Mouse (Mus musculus): ENCODE data around the gene Pola2.

Pola2 gene

DNA sequence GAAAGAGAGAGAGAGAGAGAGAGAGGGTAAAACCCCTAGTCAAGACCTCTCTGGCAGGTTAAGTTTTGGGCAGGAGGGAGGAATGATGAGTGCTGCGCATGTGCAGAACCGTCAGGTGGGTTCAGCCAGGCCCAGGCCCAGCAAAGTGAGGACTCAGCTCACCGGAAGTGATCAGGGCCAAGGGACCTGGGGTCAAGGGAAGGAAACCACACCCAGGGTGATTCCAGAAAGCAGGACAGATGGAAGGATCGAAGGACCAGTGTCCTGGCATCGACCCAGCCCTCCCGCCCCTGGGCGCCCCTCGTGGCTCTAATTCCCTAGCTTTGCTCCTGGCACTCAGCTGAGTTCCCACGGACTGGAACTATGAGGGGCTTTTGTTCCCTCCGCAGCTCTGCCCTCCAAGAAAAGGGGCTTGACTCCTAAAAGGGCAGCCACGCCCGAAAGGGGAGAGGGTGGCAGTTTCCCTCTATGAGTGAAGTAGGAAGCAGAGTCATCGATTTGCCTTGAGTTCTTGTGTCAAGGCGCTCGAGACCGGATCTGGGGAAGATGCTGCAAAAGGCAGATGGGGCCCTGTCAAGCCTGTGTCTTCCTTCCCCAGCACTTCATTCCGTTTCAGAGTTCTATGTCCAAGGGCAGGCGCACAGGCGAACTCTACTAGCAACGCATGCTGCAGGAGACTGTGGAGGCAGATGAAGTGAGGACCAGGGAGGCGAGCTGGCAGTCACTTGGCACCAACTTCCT is 26.7 kb downstream of the Pola2 start:
- no peak for DNase-seq (ENCODE audit: low read depth, low spot score)

DNA sequence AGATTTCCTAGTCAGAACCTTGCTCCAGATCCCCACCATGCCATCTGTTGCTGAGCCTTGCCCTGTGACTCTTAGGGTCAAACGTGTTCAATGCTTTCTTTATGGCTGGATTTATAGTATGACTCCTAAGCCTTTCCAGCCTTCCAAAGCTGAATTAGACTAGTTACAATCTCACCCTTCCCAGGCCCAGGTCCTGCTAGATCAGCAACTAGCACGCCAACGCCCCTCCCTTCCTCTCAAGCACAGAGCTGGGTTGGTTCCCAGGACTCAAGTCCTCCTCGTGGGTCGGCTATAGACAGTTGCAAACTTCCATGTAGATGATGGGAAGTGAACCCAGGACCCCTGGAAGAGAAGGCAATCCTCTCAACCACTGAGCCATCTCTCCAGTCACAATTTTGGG is 28.3 kb downstream of the Pola2 start:
- DNase-seq (ENCODE audit: low read depth, low spot score): no peak

- no peak for DNase-seq (ENCODE audit: low read depth, low spot score)
Measured at GRCm38 (mm10) chr19:5935266-5935665, 28.7 kb downstream of the Pola2 start.

DNA sequence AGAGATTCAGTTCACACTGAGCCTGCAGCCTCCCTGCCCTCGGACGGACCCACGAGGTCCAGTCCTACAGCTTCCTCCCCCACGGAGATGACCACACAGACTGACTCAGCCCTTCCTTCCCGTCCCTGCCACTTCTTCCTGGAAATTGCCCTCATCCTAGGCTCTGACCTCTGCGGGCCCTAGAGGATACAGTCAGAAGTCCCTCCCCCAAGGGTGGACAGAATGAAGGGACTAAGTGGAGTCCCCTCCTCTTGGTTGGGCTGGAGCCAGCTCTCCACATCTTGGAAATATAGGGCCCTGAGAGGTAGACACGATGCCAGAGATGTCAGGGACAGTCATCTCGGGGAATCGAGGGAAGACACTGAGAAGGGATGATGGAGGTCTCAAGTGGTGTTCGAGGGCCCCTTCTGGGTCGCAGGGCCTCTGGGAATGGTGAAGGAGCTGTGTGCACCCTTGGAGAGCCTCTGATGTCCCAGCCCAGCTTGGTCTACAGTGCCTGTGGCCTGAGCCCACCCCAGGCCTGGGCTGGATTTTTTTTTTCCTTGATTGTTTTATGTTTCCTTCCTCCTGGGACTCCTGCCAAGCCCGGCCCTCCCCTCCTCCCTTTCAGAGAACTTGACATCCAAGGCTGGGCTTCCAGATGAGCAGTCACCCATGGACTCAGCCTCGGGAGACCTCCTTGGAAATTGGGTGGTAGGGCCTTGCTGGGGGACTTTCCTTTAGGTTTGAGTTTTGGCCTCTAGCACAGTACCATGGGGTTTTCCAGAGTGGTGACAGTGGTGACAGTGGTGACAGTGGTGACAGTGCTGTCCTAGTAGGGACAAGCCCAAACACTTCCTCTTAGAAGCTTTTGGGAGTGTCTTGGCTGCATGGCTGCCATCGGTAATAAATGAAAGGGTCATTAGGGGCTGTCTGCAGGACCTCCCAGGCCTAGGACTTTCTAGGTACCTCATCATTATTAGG is 34.1 kb downstream of the Pola2 start:
- no peak for DNase-seq (ENCODE audit: low read depth, low spot score)

DNA sequence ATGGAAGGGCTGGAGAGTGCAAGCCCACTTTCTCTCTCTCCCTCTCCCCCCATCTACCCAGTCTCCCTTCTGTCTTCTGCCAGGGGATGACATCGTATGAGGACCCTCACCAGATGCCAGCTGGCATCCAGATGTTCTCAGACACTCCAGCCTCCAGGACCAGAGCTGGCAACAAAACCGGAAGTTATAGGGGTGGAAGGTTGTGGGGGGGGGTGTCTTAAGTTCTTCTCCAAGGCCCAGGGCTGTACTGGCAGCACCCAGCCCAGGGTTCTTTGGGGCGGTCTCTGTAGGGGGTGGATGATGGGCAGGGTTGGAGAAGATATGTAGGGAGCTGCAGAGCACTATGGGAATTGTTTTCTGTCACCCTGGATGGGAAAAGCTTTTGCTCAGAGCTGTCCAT is 35.5 kb downstream of the Pola2 start:
- no peak for DNase-seq (ENCODE audit: low read depth, low spot score)

GRCm38 (mm10) chr19:5928104-5928503 is 35.9 kb downstream of the Pola2 start:
- DNase-seq (ENCODE audit: low read depth, low spot score): no peak

DNA sequence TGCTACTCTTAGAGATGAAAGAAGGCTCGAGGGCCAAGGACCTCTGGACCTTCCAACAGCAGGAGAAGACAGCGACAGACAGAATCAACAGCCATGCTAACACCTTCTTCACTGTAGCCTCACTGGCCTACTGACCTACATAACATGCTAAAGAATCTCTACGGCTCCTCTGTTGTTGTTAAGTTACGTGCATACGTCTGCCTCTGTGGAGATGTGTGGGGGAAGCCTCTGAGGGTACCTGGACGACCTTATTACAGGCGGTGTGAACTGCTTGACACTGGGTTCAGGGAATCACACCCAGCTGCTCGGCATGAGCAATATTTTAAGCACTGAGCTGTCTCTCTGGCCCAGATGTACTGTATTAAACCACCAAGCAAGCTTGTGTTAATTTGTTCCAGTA is 36.5 kb downstream of the Pola2 start:
- DNase-seq (ENCODE audit: low read depth, low spot score): no peak

- no peak for DNase-seq (ENCODE audit: low read depth, low spot score)
Measured at GRCm38 (mm10) chr19:5927026-5927425, 37.0 kb downstream of the Pola2 start.

DNA sequence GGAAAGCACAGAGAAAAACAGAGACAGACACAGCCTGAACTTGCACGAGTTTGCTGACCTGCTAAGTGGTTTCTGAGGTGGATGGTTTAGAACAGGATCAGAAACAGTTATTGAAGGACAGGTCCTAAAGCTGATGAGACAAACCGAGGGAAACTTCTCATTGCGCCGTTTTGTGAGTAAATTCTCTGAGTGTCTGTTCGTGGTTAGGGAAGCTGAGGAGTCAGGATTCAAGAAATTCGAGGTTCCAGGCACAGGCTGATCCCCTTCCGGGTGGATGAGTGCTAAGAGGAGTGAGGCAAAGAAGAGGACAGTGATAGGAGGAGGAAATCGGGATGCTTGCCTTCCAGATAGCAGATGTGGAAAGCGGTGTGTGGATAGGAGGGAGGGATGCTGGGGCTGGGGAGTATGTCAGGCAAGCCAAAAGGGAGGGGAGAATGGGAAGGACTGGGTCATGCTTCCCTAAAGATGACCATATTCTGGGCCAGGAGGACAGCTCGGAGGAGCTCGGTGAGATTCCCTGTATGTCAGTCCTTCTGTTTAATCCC is 38.6 kb downstream of the Pola2 start:
- no peak for DNase-seq (ENCODE audit: low read depth, low spot score)

GRCm38 (mm10) chr19:5924713-5925093 is 39.3 kb downstream of the Pola2 start, which contains the start of gene Cdc42ep2:
Gene Cdc42ep2, minus strand, starts transcription at chr19:5924816.
- peak; percentile 96 for DNase-seq (ENCODE audit: low read depth, low spot score)

- DNase-seq (ENCODE audit: low read depth, low spot score): peak; percentile 90
Measured at GRCm38 (mm10) chr19:5923990-5924712, 39.9 kb downstream of the Pola2 start.

- no peak for DNase-seq (ENCODE audit: low read depth, low spot score)
Measured at GRCm38 (mm10) chr19:5922963-5923362, 41.0 kb downstream of the Pola2 start.

DNA sequence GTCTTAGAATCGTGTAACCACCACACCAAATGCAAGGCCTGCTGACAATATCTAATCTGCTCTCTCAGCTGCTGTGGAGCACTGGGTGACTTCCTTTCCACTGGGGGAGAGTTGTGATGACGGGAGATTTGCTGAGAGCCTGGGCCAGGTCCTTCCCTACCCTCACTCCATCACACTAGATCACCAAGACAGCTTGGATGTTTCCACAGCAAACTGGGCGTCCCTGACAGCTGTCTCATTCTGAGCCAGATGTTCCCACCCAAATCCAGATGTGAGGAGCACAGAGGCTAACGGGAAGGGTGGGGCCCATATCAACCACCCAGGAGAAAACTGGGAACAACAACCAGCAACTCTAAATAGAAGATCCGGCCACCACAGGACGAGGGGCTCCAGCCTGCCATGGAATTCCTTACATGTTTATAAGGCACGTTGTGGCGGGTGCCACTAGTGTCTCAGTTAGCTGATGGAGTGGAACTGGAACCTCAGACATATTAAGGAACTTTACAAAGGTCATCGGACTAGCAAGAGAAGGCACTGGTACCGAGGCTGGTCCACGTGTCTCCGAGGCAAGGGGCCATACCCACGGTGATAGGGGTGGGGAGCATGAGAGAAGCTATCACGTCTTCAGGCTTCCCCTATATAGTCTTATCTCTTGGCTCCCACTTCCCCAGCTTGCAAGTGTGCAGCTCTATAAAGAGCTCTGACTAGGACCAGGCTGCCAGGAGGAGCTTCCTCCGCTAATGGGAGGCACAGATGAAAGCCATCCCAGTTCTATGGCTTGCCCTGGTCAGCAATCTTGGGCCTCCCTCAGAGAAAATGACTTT is 41.7 kb downstream of the Pola2 start:
- no peak for DNase-seq (ENCODE audit: low read depth, low spot score)

DNA sequence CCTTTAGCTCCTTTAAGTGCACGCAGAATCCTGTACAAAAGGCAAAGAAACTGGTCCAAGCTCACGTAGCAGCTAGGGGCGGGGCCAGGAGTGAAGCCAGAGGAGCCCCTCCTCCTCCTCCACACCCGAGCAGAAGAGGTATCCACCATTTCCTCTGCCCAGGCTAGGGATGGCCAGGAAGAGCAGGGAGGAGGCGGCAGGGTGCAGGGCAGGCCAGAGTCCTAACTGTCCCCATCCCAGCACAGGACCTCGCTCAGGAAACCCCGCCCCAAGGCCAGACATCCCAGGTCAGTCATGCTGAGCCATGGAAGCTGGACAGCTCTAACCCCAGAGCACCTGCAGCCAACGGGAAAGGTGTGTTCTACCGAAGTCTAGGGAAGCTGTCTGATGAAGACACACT is 42.3 kb downstream of the Pola2 start:
- DNase-seq (ENCODE audit: low read depth, low spot score): peak; percentile 54

- no peak for DNase-seq (ENCODE audit: low read depth, low spot score)
Measured at GRCm38 (mm10) chr19:5913007-5913719, 50.8 kb downstream of the Pola2 start, which contains the start of gene Dpf2. Gene Dpf2, minus strand, starts transcription at chr19:5913010.

DNA sequence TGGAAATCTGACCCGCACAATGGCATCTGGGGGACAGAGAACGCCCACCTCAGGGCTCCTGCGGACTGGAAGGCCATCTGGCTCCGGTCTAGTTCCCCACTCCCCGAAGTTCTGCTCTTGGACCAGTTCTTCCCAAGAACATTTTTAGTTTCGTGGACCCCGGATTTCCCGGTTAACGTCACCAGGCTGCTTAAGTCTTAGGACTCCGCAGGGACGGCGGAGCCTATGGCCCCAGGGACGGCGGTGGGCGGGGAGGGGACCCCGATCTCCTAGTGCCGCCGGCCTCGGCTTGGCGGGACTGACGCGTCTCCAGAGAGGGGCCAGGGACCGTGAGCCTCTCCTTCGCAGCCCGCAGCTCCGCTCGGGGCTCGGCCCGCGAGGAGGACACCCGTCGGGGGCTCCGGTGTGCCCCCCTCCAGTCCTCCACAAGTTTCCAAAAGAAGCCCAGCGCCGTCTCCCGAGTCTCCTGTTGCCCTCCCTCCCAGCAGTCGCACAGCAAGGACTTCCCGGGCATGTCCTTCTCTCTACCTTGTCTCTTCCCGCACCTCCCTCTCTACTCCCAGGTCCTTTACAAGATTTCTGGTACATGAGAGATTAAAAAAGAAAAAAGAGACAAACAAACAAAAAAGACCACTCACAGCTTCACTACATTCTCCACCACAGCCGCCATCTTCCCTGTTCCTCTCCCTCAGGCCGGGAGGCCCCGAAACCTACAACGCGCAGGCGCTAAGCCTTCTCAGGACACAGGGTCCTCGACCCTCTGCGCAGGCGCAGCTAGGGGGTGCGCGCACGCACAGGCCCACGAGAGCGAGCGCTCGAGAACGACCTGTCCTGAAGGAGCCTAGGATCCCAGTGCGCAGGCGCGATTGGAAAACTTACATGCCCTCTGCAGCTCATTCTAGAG is 51.6 kb downstream of the Pola2 start:
- DNase-seq (ENCODE audit: low read depth, low spot score): peak; percentile 100

DNA sequence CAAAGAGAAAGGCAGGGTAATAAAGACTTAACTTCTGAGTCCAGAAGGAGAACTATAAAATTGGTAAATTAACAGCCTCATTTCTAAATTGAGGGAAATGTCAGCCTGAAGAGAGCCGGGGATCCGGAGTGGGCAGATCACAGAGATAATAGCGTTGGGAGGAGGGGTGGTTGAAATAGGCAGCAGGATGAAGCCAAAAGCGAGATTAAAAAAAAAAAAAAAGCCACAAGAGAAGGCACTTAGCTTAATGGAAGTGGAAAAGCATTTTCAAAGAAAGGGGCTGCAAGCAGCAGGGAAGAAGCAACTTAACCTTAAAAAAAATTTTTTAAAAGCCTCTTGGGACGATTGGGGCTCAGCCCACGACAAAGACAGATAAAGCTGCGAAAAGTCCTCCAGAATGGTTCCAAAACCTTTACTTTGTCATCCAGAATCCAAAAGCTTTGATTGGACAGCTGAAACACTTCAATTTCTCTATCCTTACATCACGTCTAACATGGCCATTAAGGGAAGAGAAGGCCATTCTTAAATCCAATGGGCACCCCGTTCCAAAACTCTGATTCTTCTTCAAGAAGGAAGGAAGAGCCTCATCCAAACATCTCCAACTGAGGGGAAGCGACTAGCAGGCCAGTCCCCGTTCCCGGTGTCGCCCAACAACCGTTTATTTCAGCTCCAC is 52.4 kb downstream of the Pola2 start:
- no peak for DNase-seq (ENCODE audit: low read depth, low spot score)

GRCm38 (mm10) chr19:5910221-5910620 is 53.8 kb downstream of the Pola2 start:
- no peak for DNase-seq (ENCODE audit: low read depth, low spot score)

DNA sequence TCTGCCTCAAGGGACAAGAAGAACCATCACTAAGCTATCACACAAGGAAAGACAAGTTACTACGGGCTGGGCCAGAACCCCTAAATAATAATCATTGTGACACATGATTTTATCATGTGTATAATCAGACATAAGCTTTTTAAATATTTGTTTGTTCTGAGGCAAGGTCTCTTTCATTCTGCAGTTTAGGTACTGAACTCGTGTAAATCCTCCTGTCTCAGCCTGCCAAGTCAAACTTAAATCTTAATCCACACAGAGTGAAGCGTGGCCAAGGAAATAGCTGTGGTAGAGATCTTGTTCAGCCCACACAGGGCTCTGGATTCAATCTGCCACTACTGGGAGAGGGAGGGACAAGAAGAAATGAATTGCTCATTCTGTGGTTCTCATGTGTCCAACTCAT is 56.7 kb downstream of the Pola2 start:
- DNase-seq (ENCODE audit: low read depth, low spot score): no peak
